Mouse (Mus musculus) cerebellum, adult 2 months (tissue): ENCODE measurements around the gene Qtrt2. TPM values are rescaled to one million over a fixed set of nuclear protein-coding genes. Genes with fewer than 3 reads are reported as not detected.

ENCODE experiments used
- DNase-seq, 2 experiments: peaks; one replicate each; pipeline ENCODE4 v3.0.0; 2021
- H3K27ac ChIP-seq: fragments of 200-500 bp; 2 replicates; pipeline ENCODE4 v1.5.1; 2012; ENCODE audit warnings: low read length, control low read depth, inconsistent platforms; ENCODE audit not compliant: insufficient read depth
- H3K27me3 ChIP-seq: fragments of 200-500 bp; 2 replicates; pipeline ENCODE4 v1.6.1; 2012; ENCODE audit warnings: inconsistent platforms, mild to moderate bottlenecking, low read length, moderate library complexity; ENCODE audit not compliant: control insufficient read depth, insufficient read depth
- H3K4me1 ChIP-seq: fragments of 200-500 bp; 2 replicates; pipeline ENCODE4 v1.6.1; 2011; ENCODE audit warnings: low read length; ENCODE audit not compliant: control insufficient read depth, insufficient read depth
- H3K4me3 ChIP-seq: fragments of 200-500 bp; replicated peaks from 2 replicates; pipeline ENCODE3; 2011; ENCODE audit warnings: mild to moderate bottlenecking, low read depth, low read length, control low read depth; ENCODE audit not compliant: insufficient read depth
- CTCF ChIP-seq: fragments of 200-500 bp; IDR thresholded peaks from 2 replicates; pipeline ENCODE4 v1.5.1; 2011; ENCODE audit warnings: low read depth, mild to moderate bottlenecking, control low read depth, low read length, moderate library complexity, borderline replicate concordance; ENCODE audit not compliant: insufficient read depth
- POLR2A ChIP-seq: fragments of 200-500 bp; IDR thresholded peaks from 2 replicates; pipeline ENCODE4 v1.6.1; 2011; ENCODE audit warnings: low read length, control low read depth, borderline replicate concordance; ENCODE audit not compliant: insufficient read depth
- WGBS: fragments of 180-500 bp; shearing (Covaris S2); methylation state at CpG from one replicate; pipeline ENCODE4 v1.1.7; 2018; 5-methylcytosine and 5-hydroxymethylcytosine counted together
- polyA plus RNA-seq: library from polyadenylated mRNA; depleted of rRNA; stranded (reverse); fragments of >200 nt; gene quantifications from 2 replicates; pipeline ENCODE4 v1.2.3, GENCODE M21; 2012; rRNA removed

Gene Qtrt2
- polyA plus RNA-seq, 1 experiment = 32.4 TPM

- 95% methylated on average over 2 of the region's 2 CpGs for WGBS
- H3K4me3 ChIP-seq = no peak overlapping the region
- DNase-seq = no peak
- TF ChIP-seq POLR2A = no peak
- no peak for TF ChIP-seq CTCF
- H3K27me3 ChIP-seq = no peaks in the 10 kb centered on the region
- H3K27ac ChIP-seq = no peak overlapping the region
- no peaks in the 10 kb centered on the region for H3K4me1 ChIP-seq
These were observed 94.7 kb downstream of the Qtrt2 start for GRCm38 (mm10) chr16:43831957-43832356.

GRCm38 (mm10) chr16:43827492-43827891 lies 99.1 kb downstream of the Qtrt2 start:
- WGBS = 73% methylated on average over 3 of the region's 3 CpGs
- no peaks in the 10 kb centered on the region for H3K4me1 ChIP-seq
- TF ChIP-seq CTCF (no peak), POLR2A (no peak)

DNA sequence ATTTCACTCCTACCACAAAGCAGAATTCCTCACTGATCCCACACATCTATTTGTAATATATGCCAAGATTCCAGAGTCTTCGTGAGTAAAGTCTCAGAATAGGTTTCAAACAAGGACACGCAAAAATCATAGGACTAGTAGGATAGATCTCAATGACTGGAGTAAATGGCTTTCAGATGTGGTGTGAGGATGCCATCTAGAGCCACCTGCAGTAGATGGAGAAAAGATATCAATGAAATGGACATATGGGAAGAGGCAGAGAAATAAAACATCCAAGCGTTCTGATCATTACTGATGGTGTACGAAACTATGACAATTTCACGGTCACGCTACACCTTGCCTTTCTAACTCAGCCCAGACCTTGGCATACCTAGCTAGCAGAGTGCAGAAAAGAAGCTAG lies 108.2 kb downstream of the Qtrt2 start:
- Histone ChIP-seq H3K27me3 (no peaks in the 10 kb centered on the region), H3K27ac (no peak overlapping the region), H3K4me3 (no peak overlapping the region), H3K4me1 (peaks cover 5% of the 10 kb centered on the region)
- 91% methylated on average over 6 of the region's 6 CpGs for WGBS
- no peak for TF ChIP-seq CTCF
- no peak for TF ChIP-seq POLR2A
- no peak for DNase-seq

More at GRCm38 (mm10) chr16:43827492-43827891, 99.1 kb downstream of the Qtrt2 start:
- Histone ChIP-seq H3K27me3 (no peaks in the 10 kb centered on the region), H3K4me3 (no peak overlapping the region), H3K27ac (no peak overlapping the region)
- no peak for DNase-seq

GRCm38 (mm10) chr16:43816321-43816720 lies 110.3 kb downstream of the Qtrt2 start:
- Histone ChIP-seq H3K4me1 (peaks cover 5% of the 10 kb centered on the region), H3K27me3 (no peaks in the 10 kb centered on the region), H3K27ac (no peak overlapping the region), H3K4me3 (no peak overlapping the region)
- WGBS = 79% methylated on average over 5 of the region's 5 CpGs
- no peak for TF ChIP-seq POLR2A
- TF ChIP-seq CTCF = no peak
- no peak for DNase-seq

DNA sequence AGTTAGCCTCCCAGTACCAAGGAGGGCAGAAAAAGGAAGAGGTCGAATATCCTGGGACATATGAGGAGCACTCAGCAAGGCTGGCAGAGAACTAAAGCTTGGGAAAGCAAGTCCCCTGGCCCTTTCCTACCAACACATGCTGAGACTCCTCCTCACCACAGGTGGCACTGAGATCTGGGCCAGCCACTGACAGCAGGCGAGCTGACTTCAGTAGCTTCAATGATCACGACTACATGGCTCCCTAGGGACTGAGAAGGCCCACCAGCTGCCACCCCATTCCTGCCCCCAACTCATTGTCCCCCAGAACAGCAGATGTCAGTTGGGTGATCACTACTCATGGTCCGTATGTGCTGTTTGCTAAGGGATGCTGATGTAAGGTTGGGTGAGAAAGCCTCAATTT lies 112.0 kb downstream of the Qtrt2 start:
- DNase-seq = peak; percentile 47 to 63
- Histone ChIP-seq H3K27ac (no peak overlapping the region), H3K4me1 (peaks cover 5% of the 10 kb centered on the region), H3K27me3 (no peaks in the 10 kb centered on the region), H3K4me3 (no peak overlapping the region)
- WGBS = 9% methylated on average over 4 of the region's 4 CpGs
- TF ChIP-seq CTCF (no peak), POLR2A (no peak)

Other genes with a start within 250 kb of the Qtrt2 start
- 0.26 and 0.30 TPM in 2 replicates for gene Drd3, start 172.8 kb downstream of the Qtrt2 start, polyA plus RNA-seq
- 4.8 and 12.5 TPM in 2 replicates for gene Ccdc191, start 37.0 kb downstream of the Qtrt2 start, polyA plus RNA-seq
- 1.9 and 2.1 TPM in 2 replicates for gene Zdhhc23, start 53.0 kb upstream of the Qtrt2 start, polyA plus RNA-seq
- gene Gramd1c, start 136.5 kb upstream of the Qtrt2 start, polyA plus RNA-seq = 1.4 and 1.8 TPM in 2 replicates
- 230 and 250 TPM in 2 replicates for gene Atp6v1a, start 212.9 kb upstream of the Qtrt2 start, polyA plus RNA-seq
- gene Naa50, start 213.0 kb upstream of the Qtrt2 start, polyA plus RNA-seq = 28.9 and 30.0 TPM in 2 replicates
- gene Usf3, start 246.4 kb upstream of the Qtrt2 start, polyA plus RNA-seq = 14.2 and 15.3 TPM in 2 replicates